Mouse (Mus musculus): ENCODE measurements at regions not wholly inside any gene's neighbourhood (a gene's known extent, or its start where the extent isn't known, plus 50 kb on each side); places are given as distances from the start of the nearest gene placed in this dataset.

DNA sequence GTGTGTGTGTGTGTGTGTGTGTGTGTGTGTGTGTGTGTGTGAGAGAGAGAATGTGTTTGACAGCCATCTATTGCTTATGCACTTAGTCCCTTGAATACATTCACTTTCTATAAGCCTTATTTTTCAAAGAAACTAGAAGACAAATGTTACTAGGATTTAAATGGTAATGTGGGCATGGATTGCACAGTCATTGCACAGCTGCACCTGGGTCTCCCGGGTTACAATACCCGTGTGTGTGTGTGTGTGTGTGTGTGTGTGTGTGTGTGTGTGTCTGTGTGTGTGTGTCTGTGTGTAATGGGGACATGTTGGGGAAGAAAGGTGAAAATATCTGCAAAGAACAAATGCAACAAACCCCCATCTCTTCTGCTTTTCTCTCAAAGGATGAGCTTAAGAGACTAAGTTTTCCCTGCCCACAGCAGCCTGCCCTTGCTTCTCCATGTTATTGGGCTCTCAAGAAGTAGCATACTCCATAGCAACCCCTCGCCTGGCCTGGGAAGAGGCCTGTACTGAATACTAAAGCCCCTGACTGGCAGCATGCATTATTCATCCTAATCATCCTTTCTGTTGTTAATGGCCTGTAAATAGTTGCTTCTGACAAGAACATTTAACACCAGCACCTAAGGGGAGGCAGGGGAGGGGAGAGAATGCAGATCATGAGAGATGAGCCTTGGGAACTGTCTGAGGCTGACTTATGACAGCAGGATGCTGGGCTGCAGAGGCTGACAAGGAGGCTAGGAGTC, 467.8 kb upstream of the Mctp2 start:
- TF ChIP-seq EP300 (optimal IDR thresholded peaks at IDR 0.05), result no peak
- no peak for TF ChIP-seq CTCF (IDR thresholded peaks at IDR 0.05; ENCODE audit: low read depth)
